Mouse (Mus musculus): ENCODE measurements around the gene Gal3st4. TPM values are rescaled to one million over a fixed set of nuclear protein-coding genes. Genes with fewer than 3 reads are reported as not detected.

Gene Gal3st4
- polyA plus RNA-seq (2012; rRNA removed), result 0.10 TPM in 2 replicates

- TF ChIP-seq CTCF (IDR thresholded peaks at IDR 0.05; ENCODE audit: control insufficient read depth, insufficient read depth, insufficient replicate concordance, low read depth, low read length), result no peak
- no peak for TF ChIP-seq POLR2A (IDR thresholded peaks at IDR 0.05; ENCODE audit: control insufficient read depth, low read depth, low read length)
- peaks cover 9% of the 10 kb centered on the region; the same call in 1 of the 2 replicates for H3K4me1 ChIP-seq (ENCODE audit: control insufficient read depth, insufficient read depth, low read length)
Observed at GRCm38 (mm10) chr5:138272409-138272923, at the start of gene Gal3st4. Gene Gal3st4 (minus strand): TSS chr5:138272840.

GRCm38 (mm10) chr5:138312795-138313194 lies 40.2 kb upstream of the Gal3st4 start:
- H3K27me3 ChIP-seq (ENCODE audit: control insufficient read depth, insufficient read depth, low read length), result no peaks in the 10 kb centered on the region
- H3K36me3 ChIP-seq (ENCODE audit: control insufficient read depth, insufficient read depth, low read length), result peaks cover 3% of the 10 kb centered on the region; the same call in 1 of the 2 replicates
- H3K4me3 ChIP-seq (ENCODE audit: control insufficient read depth, low read depth, low read length), result no peak overlapping the region
- no peak overlapping the region for H3K27ac ChIP-seq (ENCODE audit: control insufficient read depth, insufficient read depth, low read depth, low read length)
- no peaks in the 10 kb centered on the region for H3K4me1 ChIP-seq (ENCODE audit: control insufficient read depth, insufficient read depth, low read length)
- TF ChIP-seq POLR2A (IDR thresholded peaks at IDR 0.05; ENCODE audit: control insufficient read depth, low read depth, low read length) (no peak), CTCF (IDR thresholded peaks at IDR 0.05; ENCODE audit: control insufficient read depth, insufficient read depth, insufficient replicate concordance, low read depth, low read length) (no peak)

More at GRCm38 (mm10) chr5:138272409-138272923, at the start of gene Gal3st4:
- H3K4me3 ChIP-seq (ENCODE audit: control insufficient read depth, low read depth, low read length), result no peak within 1 kb of the TSS
- no peaks in the 10 kb centered on the region for H3K27me3 ChIP-seq (ENCODE audit: control insufficient read depth, insufficient read depth, low read length)
- no peaks in the 10 kb centered on the region for H3K36me3 ChIP-seq (ENCODE audit: control insufficient read depth, insufficient read depth, low read length)
- no peak within 1 kb of the TSS for H3K27ac ChIP-seq (ENCODE audit: control insufficient read depth, insufficient read depth, low read depth, low read length)

DNA sequence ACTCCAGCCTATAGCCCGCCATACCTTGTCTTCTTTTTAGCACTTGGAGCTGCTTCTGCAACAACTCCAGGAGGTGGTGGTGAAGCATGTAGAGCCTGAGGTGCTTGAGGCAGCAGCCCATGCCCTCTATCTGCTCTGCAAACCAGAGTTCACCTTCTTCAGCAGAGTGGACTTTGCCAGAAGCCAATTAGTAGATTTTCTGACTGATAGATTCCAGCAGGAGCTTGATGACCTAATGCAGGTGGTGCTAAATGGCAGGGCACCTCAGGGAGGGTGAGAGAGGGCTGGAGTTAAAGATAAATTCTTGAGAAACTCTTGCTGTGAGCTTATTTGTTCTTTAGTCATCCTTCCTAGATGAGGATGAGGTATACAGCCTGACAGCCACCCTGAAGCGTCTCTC lies 27.0 kb upstream of the Gal3st4 start:
- Histone ChIP-seq H3K4me1 (ENCODE audit: control insufficient read depth, insufficient read depth, low read length) (no peaks in the 10 kb centered on the region), H3K27me3 (ENCODE audit: control insufficient read depth, insufficient read depth, low read length) (no peaks in the 10 kb centered on the region)
- TF ChIP-seq CTCF (IDR thresholded peaks at IDR 0.05; ENCODE audit: control insufficient read depth, insufficient read depth, insufficient replicate concordance, low read depth, low read length), result no peak
- TF ChIP-seq POLR2A (IDR thresholded peaks at IDR 0.05; ENCODE audit: control insufficient read depth, low read depth, low read length), result no peak

GRCm38 (mm10) chr5:138294158-138294557 lies 21.5 kb upstream of the Gal3st4 start:
- no peak overlapping the region for H3K4me3 ChIP-seq (ENCODE audit: control insufficient read depth, low read depth, low read length)
- peaks cover 6% of the 10 kb centered on the region for H3K36me3 ChIP-seq (ENCODE audit: control insufficient read depth, insufficient read depth, low read length)
- TF ChIP-seq CTCF (IDR thresholded peaks at IDR 0.05; ENCODE audit: control insufficient read depth, insufficient read depth, insufficient replicate concordance, low read depth, low read length) (no peak), POLR2A (IDR thresholded peaks at IDR 0.05; ENCODE audit: control insufficient read depth, low read depth, low read length) (no peak)
- no peaks in the 10 kb centered on the region for H3K27me3 ChIP-seq (ENCODE audit: control insufficient read depth, insufficient read depth, low read length)
- H3K27ac ChIP-seq (ENCODE audit: control insufficient read depth, insufficient read depth, low read depth, low read length), result no peak overlapping the region
- no peaks in the 10 kb centered on the region for H3K4me1 ChIP-seq (ENCODE audit: control insufficient read depth, insufficient read depth, low read length)

More for the DNA sequence above, 27.0 kb upstream of the Gal3st4 start:
- Histone ChIP-seq H3K27ac (ENCODE audit: control insufficient read depth, insufficient read depth, low read depth, low read length) (no peak overlapping the region), H3K4me3 (ENCODE audit: control insufficient read depth, low read depth, low read length) (no peak overlapping the region), H3K36me3 (ENCODE audit: control insufficient read depth, insufficient read depth, low read length) (peaks cover 15% of the 10 kb centered on the region)

DNA sequence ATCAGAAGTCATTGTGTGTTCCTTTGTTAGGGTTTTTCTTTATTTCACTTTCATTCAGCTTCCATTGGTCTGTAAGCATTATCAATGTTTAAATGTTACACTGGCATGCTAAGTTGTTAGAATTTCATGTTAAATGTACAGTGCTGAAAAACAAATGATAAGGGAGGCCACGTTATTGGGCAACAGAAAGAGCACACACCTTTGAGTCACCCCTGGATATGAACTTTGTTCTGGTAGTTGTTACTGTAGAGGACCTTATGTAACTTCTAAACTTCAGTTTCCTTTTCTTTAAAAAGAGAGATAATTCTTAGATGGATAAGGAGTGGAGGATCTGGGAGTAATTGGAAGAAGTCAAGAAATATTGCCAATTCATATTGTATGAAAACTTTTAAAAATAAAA lies 19.0 kb upstream of the Gal3st4 start:
- Histone ChIP-seq H3K27ac (ENCODE audit: control insufficient read depth, insufficient read depth, low read depth, low read length) (no peak overlapping the region), H3K27me3 (ENCODE audit: control insufficient read depth, insufficient read depth, low read length) (no peaks in the 10 kb centered on the region), H3K4me3 (ENCODE audit: control insufficient read depth, low read depth, low read length) (no peak overlapping the region), H3K36me3 (ENCODE audit: control insufficient read depth, insufficient read depth, low read length) (peaks cover 1% of the 10 kb centered on the region), H3K4me1 (ENCODE audit: control insufficient read depth, insufficient read depth, low read length) (no peaks in the 10 kb centered on the region)
- no peak for TF ChIP-seq CTCF (IDR thresholded peaks at IDR 0.05; ENCODE audit: control insufficient read depth, insufficient read depth, insufficient replicate concordance, low read depth, low read length)
- TF ChIP-seq POLR2A (IDR thresholded peaks at IDR 0.05; ENCODE audit: control insufficient read depth, low read depth, low read length), result no peak

GRCm38 (mm10) chr5:138287861-138288260 lies 15.2 kb upstream of the Gal3st4 start:
- Histone ChIP-seq H3K27me3 (ENCODE audit: control insufficient read depth, insufficient read depth, low read length) (no peaks in the 10 kb centered on the region), H3K36me3 (ENCODE audit: control insufficient read depth, insufficient read depth, low read length) (peaks cover 3% of the 10 kb centered on the region), H3K4me3 (ENCODE audit: control insufficient read depth, low read depth, low read length) (no peak overlapping the region), H3K4me1 (ENCODE audit: control insufficient read depth, insufficient read depth, low read length) (no peaks in the 10 kb centered on the region), H3K27ac (ENCODE audit: control insufficient read depth, insufficient read depth, low read depth, low read length) (no peak overlapping the region)
- TF ChIP-seq CTCF (IDR thresholded peaks at IDR 0.05; ENCODE audit: control insufficient read depth, insufficient read depth, insufficient replicate concordance, low read depth, low read length) (no peak), POLR2A (IDR thresholded peaks at IDR 0.05; ENCODE audit: control insufficient read depth, low read depth, low read length) (no peak)

DNA sequence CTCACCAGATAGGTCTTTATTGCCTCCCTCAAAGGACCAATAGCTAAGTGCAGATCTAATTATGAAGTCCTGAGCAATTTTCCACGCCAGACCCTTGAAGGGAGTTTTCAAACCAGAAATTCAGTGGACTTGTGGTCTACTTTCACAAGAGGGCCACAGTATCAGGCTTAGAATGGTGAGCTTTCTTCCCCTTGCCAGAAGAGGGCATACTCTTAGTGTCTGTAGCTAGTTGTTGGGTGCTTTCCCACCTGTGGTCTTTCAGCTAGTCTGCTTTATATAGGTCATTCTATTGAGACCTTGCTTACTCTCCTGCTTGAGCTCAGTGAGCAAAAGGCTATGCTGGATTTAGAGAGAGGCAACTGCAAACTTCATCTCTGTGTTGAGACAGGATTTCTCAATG lies 10.9 kb upstream of the Gal3st4 start:
- Histone ChIP-seq H3K27ac (ENCODE audit: control insufficient read depth, insufficient read depth, low read depth, low read length) (no peak overlapping the region), H3K4me3 (ENCODE audit: control insufficient read depth, low read depth, low read length) (no peak overlapping the region), H3K27me3 (ENCODE audit: control insufficient read depth, insufficient read depth, low read length) (no peaks in the 10 kb centered on the region), H3K36me3 (ENCODE audit: control insufficient read depth, insufficient read depth, low read length) (peaks cover 4% of the 10 kb centered on the region), H3K4me1 (ENCODE audit: control insufficient read depth, insufficient read depth, low read length) (peaks cover 12% of the 10 kb centered on the region)
- TF ChIP-seq CTCF (IDR thresholded peaks at IDR 0.05; ENCODE audit: control insufficient read depth, insufficient read depth, insufficient replicate concordance, low read depth, low read length) (no peak), POLR2A (IDR thresholded peaks at IDR 0.05; ENCODE audit: control insufficient read depth, low read depth, low read length) (no peak)

Data from testis, adult 2 months (tissue).